Mouse (Mus musculus): Measurements from ENCODE around the gene Ntn4.

Ntn4 gene

GRCm38 (mm10) chr10:93641821-93642746 lies 1.6 kb downstream of the Ntn4 start:
- DNase-seq (ENCODE audit: low read depth) = peak; percentile 24

- no peak for DNase-seq (ENCODE audit: low read depth)
These were observed 2.4 kb downstream of the Ntn4 start for GRCm38 (mm10) chr10:93642897-93643296.

- DNase-seq (ENCODE audit: low read depth) = no peak
These were observed 4.0 kb downstream of the Ntn4 start for GRCm38 (mm10) chr10:93644451-93644941.

- DNase-seq (ENCODE audit: low read depth) = no peak
These were observed 7.4 kb downstream of the Ntn4 start for GRCm38 (mm10) chr10:93647655-93648561.

GRCm38 (mm10) chr10:93648598-93649102 lies 8.2 kb downstream of the Ntn4 start:
- DNase-seq (ENCODE audit: low read depth) = no peak

- DNase-seq (ENCODE audit: low read depth) = peak; percentile 42
These were observed 8.6 kb downstream of the Ntn4 start for GRCm38 (mm10) chr10:93649127-93649526.

- DNase-seq (ENCODE audit: low read depth) = no peak
These were observed 9.1 kb downstream of the Ntn4 start for GRCm38 (mm10) chr10:93649600-93649999.

- no peak for DNase-seq (ENCODE audit: low read depth)
These were observed 12.8 kb downstream of the Ntn4 start for GRCm38 (mm10) chr10:93653322-93653721.

- no peak for DNase-seq (ENCODE audit: low read depth)
These were observed 14.9 kb downstream of the Ntn4 start for GRCm38 (mm10) chr10:93655428-93655827.

GRCm38 (mm10) chr10:93659792-93660191 lies 19.3 kb downstream of the Ntn4 start:
- DNase-seq (ENCODE audit: low read depth) = no peak

- no peak for DNase-seq (ENCODE audit: low read depth)
These were observed 21.0 kb downstream of the Ntn4 start for GRCm38 (mm10) chr10:93661348-93661991.

- DNase-seq (ENCODE audit: low read depth) = no peak
These were observed 21.5 kb downstream of the Ntn4 start for GRCm38 (mm10) chr10:93662018-93662417.

GRCm38 (mm10) chr10:93666222-93666621 lies 25.7 kb downstream of the Ntn4 start:
- DNase-seq (ENCODE audit: low read depth) = no peak

- DNase-seq (ENCODE audit: low read depth) = no peak
These were observed 26.5 kb downstream of the Ntn4 start for GRCm38 (mm10) chr10:93666996-93667395.

- no peak for DNase-seq (ENCODE audit: low read depth)
These were observed 32.4 kb downstream of the Ntn4 start for GRCm38 (mm10) chr10:93672646-93673479.

GRCm38 (mm10) chr10:93679191-93680007 lies 38.9 kb downstream of the Ntn4 start:
- DNase-seq (ENCODE audit: low read depth) = no peak

- no peak for DNase-seq (ENCODE audit: low read depth)
These were observed 40.3 kb downstream of the Ntn4 start for GRCm38 (mm10) chr10:93680680-93681377.

- DNase-seq (ENCODE audit: low read depth) = no peak
These were observed 41.8 kb downstream of the Ntn4 start for GRCm38 (mm10) chr10:93682185-93682747.

- no peak for DNase-seq (ENCODE audit: low read depth)
These were observed 42.7 kb downstream of the Ntn4 start for GRCm38 (mm10) chr10:93683185-93683584.
